Mouse (Mus musculus) embryonic facial prominence, embryonic 15.5 days (tissue): Measurements from ENCODE around the gene Ston1. TPM values are rescaled to one million over a fixed set of nuclear protein-coding genes. Genes with fewer than 3 reads are reported as not detected.

Experiments used
- ATAC-seq: fragments of 200-750 bp; cut with Nextera tagmentation; 2 replicates; pipeline ENCODE4 v1.8.0; 2017; ENCODE audit warnings: low read depth, moderate TSS enrichment; ENCODE audit not compliant: insufficient number of reproducible peaks, low FRiP score, low TSS enrichment
- H3K27ac ChIP-seq: fragments of 300-500 bp; sonication (generic); replicated peaks from 2 replicates; pipeline ENCODE4 v1.5.1; 2015; ENCODE audit warnings: mild to moderate bottlenecking, inconsistent platforms
- H3K27me3 ChIP-seq: fragments of 300-500 bp; sonication (generic); 2 replicates; pipeline ENCODE4 v1.6.1; 2015; ENCODE audit warnings: inconsistent platforms
- H3K36me3 ChIP-seq: fragments of 300-500 bp; sonication (generic); 2 replicates; pipeline ENCODE4 v1.6.1; 2015; ENCODE audit warnings: mild to moderate bottlenecking, inconsistent platforms
- H3K4me1 ChIP-seq: fragments of 300-500 bp; sonication (generic); 2 replicates; pipeline ENCODE4 v1.6.1; 2015; ENCODE audit warnings: inconsistent platforms
- H3K4me2 ChIP-seq: fragments of 300-500 bp; sonication (generic); replicated peaks from 2 replicates; pipeline ENCODE4 v1.6.1; 2015; ENCODE audit warnings: mild to moderate bottlenecking, inconsistent platforms
- H3K4me3 ChIP-seq: fragments of 300-500 bp; sonication (generic); replicated peaks from 2 replicates; pipeline ENCODE4 v1.5.1; 2015; ENCODE audit warnings: mild to moderate bottlenecking, inconsistent platforms
- H3K9ac ChIP-seq: fragments of 300-500 bp; sonication (generic); 2 replicates; pipeline ENCODE4 v1.6.1; 2015; ENCODE audit warnings: inconsistent platforms
- H3K9me3 ChIP-seq: fragments of 300-500 bp; sonication (generic); replicated peaks from 2 replicates; pipeline ENCODE4 v1.6.1; 2016; ENCODE audit warnings: inconsistent platforms
- WGBS: fragments of 180-500 bp; shearing (Covaris S2); methylation state at CpG from one replicate; pipeline ENCODE4 v1.1.7; 2015; 5-methylcytosine and 5-hydroxymethylcytosine counted together
- polyA plus RNA-seq: library from polyadenylated mRNA; unstranded; fragments of >200 nt; fragmentation: Nextera tagmentation; extraction: Ambion mirVana; gene quantifications from 2 replicates; pipeline ENCODE4 v1.2.1, GENCODE M21; 2015

Gene Ston1
- polyA plus RNA-seq, 1 experiment from 2014 or later, result 5.9 TPM

GRCm38 (mm10) chr17:88563611-88564010 is 33.9 kb upstream of the Ston1 start:
- Histone ChIP-seq H3K4me1 (no peaks in the 10 kb centered on the region), H3K27me3 (no peaks in the 10 kb centered on the region), H3K36me3 (peaks cover 36% of the 10 kb centered on the region), H3K4me2 (no peak overlapping the region), H3K9ac (no peak overlapping the region), H3K27ac (no peak overlapping the region), H3K4me3 (no peak overlapping the region), H3K9me3 (no peaks in the 10 kb centered on the region)
- WGBS, result 63% methylated on average over 3 of the region's 3 CpGs
- no peak for ATAC-seq

- no peaks in the 10 kb centered on the region for H3K4me1 ChIP-seq
- no peaks in the 10 kb centered on the region for H3K27me3 ChIP-seq
- H3K36me3 ChIP-seq, result peaks cover 70% of the 10 kb centered on the region
- H3K9ac ChIP-seq, result no peak overlapping the region
- H3K4me3 ChIP-seq, result no peak overlapping the region
- no peak for ATAC-seq
- H3K27ac ChIP-seq, result no peak overlapping the region
- 84% methylated on average over 10 of the region's 10 CpGs for WGBS
- H3K4me2 ChIP-seq, result no peak overlapping the region
- H3K9me3 ChIP-seq, result no peaks in the 10 kb centered on the region
These were observed 27.5 kb upstream of the Ston1 start for GRCm38 (mm10) chr17:88569807-88570540.

DNA sequence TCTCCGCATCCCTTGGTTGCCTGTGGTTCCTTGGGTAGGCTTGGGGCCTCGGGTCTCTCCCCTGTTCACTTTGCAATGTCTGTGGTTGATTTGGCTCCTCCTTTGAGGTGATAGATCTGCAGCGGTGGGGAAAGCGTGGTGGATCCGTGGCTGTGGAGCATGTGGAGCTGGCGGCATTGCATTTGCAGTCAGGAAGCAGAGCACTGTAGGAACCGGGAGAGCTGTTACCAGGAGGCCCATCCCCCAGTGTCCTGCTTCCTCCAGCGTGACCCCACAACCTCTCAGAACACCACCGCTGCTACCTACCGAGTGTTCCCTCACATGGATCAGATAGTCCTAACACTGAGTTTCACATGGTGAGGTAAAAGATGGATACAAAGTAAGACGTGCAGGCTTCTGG is 26.7 kb upstream of the Ston1 start:
- no peak overlapping the region for H3K4me2 ChIP-seq
- H3K27ac ChIP-seq, result no peak overlapping the region
- H3K27me3 ChIP-seq, result no peaks in the 10 kb centered on the region
- WGBS, result 82% methylated on average over 11 of the region's 11 CpGs
- H3K4me3 ChIP-seq, result no peak overlapping the region
- ATAC-seq, result no peak
- no peaks in the 10 kb centered on the region for H3K9me3 ChIP-seq
- H3K4me1 ChIP-seq, result no peaks in the 10 kb centered on the region
- peaks cover 73% of the 10 kb centered on the region for H3K36me3 ChIP-seq
- no peak overlapping the region for H3K9ac ChIP-seq

GRCm38 (mm10) chr17:88574811-88575210 is 22.7 kb upstream of the Ston1 start:
- H3K36me3 ChIP-seq, result peaks cover 62% of the 10 kb centered on the region
- no peaks in the 10 kb centered on the region for H3K4me1 ChIP-seq
- H3K4me2 ChIP-seq, result no peak overlapping the region
- H3K9me3 ChIP-seq, result no peaks in the 10 kb centered on the region
- ATAC-seq, result no peak
- no peak overlapping the region for H3K4me3 ChIP-seq
- no peaks in the 10 kb centered on the region for H3K27me3 ChIP-seq
- H3K27ac ChIP-seq, result no peak overlapping the region
- H3K9ac ChIP-seq, result no peak overlapping the region
- WGBS, result 76% methylated on average over 5 of the region's 5 CpGs

- H3K27me3 ChIP-seq, result no peaks in the 10 kb centered on the region
- no peaks in the 10 kb centered on the region for H3K9me3 ChIP-seq
- H3K27ac ChIP-seq, result no peak overlapping the region
- ATAC-seq, result no peak
- H3K4me1 ChIP-seq, result no peaks in the 10 kb centered on the region
- no peak overlapping the region for H3K9ac ChIP-seq
- no peak overlapping the region for H3K4me3 ChIP-seq
- peaks cover 48% of the 10 kb centered on the region for H3K36me3 ChIP-seq
- WGBS, result 90% methylated on average over 20 of the region's 20 CpGs
- no peak overlapping the region for H3K4me2 ChIP-seq
These were observed 18.8 kb upstream of the Ston1 start for GRCm38 (mm10) chr17:88578522-88579242.

- H3K4me3 ChIP-seq, result no peak overlapping the region
- ATAC-seq, result no peak
- no peaks in the 10 kb centered on the region for H3K9me3 ChIP-seq
- no peak overlapping the region for H3K27ac ChIP-seq
- H3K9ac ChIP-seq, result no peak overlapping the region
- peaks cover 60% of the 10 kb centered on the region for H3K36me3 ChIP-seq
- no peak overlapping the region for H3K4me2 ChIP-seq
- 77% methylated on average over 6 of the region's 6 CpGs for WGBS
- H3K4me1 ChIP-seq, result no peaks in the 10 kb centered on the region
- H3K27me3 ChIP-seq, result no peaks in the 10 kb centered on the region
These were observed 16.9 kb upstream of the Ston1 start for GRCm38 (mm10) chr17:88580556-88580955.

GRCm38 (mm10) chr17:88581511-88582021 is 15.9 kb upstream of the Ston1 start:
- H3K4me1 ChIP-seq, result no peaks in the 10 kb centered on the region
- 54% methylated on average over 6 of the region's 6 CpGs for WGBS
- H3K9me3 ChIP-seq, result no peaks in the 10 kb centered on the region
- peaks cover 64% of the 10 kb centered on the region for H3K36me3 ChIP-seq
- H3K4me3 ChIP-seq, result no peak overlapping the region
- no peak for ATAC-seq
- H3K9ac ChIP-seq, result no peak overlapping the region
- no peaks in the 10 kb centered on the region for H3K27me3 ChIP-seq
- H3K27ac ChIP-seq, result no peak overlapping the region
- H3K4me2 ChIP-seq, result no peak overlapping the region

DNA sequence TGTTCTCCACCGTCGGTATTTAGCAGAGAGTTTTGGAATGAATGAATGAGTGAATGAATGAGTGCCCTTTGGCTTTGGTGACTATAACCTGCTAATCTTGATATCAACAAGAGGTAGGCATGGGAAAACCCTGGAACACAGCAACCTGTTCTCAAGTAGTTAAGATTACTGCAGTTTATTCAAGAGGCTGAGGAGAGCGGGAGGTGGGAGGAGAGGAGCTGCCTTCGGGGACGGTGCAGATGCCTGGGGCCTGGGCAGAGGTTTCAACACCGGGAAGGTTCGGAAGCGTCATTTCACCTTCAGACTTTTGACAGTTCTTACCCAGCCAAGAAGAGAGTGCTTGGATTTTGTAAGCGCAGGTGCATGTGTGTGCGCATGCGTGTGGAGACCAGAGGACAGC is 14.5 kb upstream of the Ston1 start:
- Histone ChIP-seq H3K9ac (no peak overlapping the region), H3K4me3 (no peak overlapping the region)
- no peak for ATAC-seq

DNA sequence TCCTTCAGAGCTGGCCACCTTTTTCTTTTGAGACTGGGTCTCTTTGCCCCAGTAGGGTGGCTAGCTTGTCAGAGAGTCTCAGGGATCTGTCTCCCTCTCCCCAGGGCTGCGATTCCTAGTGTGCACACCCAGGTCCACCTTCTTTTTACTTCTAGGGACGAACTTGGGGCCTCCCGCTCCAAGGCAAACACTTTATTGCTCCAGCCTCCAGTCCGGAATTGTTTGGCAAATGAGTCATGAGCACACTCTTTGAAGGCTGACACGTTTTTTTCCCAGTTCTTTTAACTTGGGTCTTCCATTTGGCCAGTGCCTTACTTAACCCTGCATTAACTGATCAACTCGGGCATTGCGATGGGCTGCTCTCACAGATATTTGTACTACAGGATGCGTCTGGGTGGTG is 14.1 kb upstream of the Ston1 start:
- ATAC-seq, result no peak
- no peak overlapping the region for H3K4me3 ChIP-seq
- H3K27me3 ChIP-seq, result no peaks in the 10 kb centered on the region
- H3K36me3 ChIP-seq, result peaks cover 63% of the 10 kb centered on the region
- H3K4me2 ChIP-seq, result no peak overlapping the region
- H3K4me1 ChIP-seq, result no peaks in the 10 kb centered on the region
- H3K27ac ChIP-seq, result no peak overlapping the region
- H3K9me3 ChIP-seq, result no peaks in the 10 kb centered on the region
- H3K9ac ChIP-seq, result no peak overlapping the region
- WGBS, result 86% methylated on average over 8 of the region's 8 CpGs

More for the DNA sequence above, 14.5 kb upstream of the Ston1 start:
- Histone ChIP-seq H3K4me2 (no peak overlapping the region), H3K27ac (no peak overlapping the region), H3K4me1 (no peaks in the 10 kb centered on the region), H3K27me3 (no peaks in the 10 kb centered on the region), H3K9me3 (no peaks in the 10 kb centered on the region), H3K36me3 (peaks cover 62% of the 10 kb centered on the region)
- 69% methylated on average over 11 of the region's 11 CpGs for WGBS

DNA sequence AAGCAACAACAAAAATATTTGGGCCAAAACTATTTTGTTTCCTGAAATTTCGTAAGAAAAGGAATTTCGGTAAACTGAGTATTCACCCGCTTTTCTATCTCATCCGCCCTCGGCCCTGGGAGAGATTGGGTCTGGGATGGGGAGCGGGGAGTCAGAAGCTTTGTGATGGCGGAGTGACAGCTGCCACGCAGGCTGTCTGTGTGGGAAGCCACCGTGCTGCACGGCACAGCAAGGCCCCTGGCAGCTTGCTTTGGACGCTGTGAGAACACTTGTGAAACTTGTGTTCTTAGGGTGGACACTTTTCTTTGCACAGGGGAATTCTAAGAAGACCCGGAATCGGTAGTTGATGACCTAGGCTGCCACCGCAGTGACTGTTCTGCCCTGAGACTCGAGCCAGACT is 10.1 kb upstream of the Ston1 start:
- H3K27me3 ChIP-seq, result no peaks in the 10 kb centered on the region
- no peak overlapping the region for H3K27ac ChIP-seq
- ATAC-seq, result no peak
- no peaks in the 10 kb centered on the region for H3K9me3 ChIP-seq
- no peak overlapping the region for H3K4me2 ChIP-seq
- H3K4me1 ChIP-seq, result no peaks in the 10 kb centered on the region
- no peak overlapping the region for H3K9ac ChIP-seq
- H3K4me3 ChIP-seq, result no peak overlapping the region
- 79% methylated on average over 15 of the region's 15 CpGs for WGBS
- peaks cover 51% of the 10 kb centered on the region for H3K36me3 ChIP-seq

DNA sequence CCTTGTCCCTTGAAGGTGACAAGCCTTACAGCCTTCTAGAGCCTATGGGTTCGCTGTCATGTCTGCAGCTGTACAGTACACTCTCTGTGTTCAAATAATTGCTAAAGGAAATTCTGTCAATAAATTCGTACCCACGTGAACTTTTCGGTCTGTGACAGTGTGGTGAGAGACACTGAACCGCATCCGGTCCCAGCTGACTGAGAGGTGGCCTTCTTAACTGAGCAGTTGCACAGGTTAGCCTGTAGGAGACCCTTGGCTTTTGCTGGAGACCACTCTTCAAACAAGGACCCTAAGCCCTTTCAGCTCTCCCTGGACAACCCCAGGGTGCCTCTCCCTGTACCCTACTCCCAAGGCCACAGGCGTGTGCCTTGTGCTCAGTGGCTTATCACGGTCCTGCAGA is 9.3 kb upstream of the Ston1 start:
- ATAC-seq, result no peak
- H3K36me3 ChIP-seq, result peaks cover 48% of the 10 kb centered on the region
- WGBS, result 90% methylated on average over 8 of the region's 8 CpGs
- no peak overlapping the region for H3K9ac ChIP-seq
- H3K4me3 ChIP-seq, result no peak overlapping the region
- H3K4me1 ChIP-seq, result no peaks in the 10 kb centered on the region
- H3K9me3 ChIP-seq, result no peaks in the 10 kb centered on the region
- H3K4me2 ChIP-seq, result no peak overlapping the region
- H3K27ac ChIP-seq, result no peak overlapping the region
- H3K27me3 ChIP-seq, result no peaks in the 10 kb centered on the region
